Mouse (Mus musculus) cerebellum, adult 11 months (tissue): ENCODE data around the gene Klk8.

ENCODE experiments used
- DNase-seq: peaks from one replicate; pipeline ENCODE4 v3.0.0; 2022

Gene Klk8

DNA sequence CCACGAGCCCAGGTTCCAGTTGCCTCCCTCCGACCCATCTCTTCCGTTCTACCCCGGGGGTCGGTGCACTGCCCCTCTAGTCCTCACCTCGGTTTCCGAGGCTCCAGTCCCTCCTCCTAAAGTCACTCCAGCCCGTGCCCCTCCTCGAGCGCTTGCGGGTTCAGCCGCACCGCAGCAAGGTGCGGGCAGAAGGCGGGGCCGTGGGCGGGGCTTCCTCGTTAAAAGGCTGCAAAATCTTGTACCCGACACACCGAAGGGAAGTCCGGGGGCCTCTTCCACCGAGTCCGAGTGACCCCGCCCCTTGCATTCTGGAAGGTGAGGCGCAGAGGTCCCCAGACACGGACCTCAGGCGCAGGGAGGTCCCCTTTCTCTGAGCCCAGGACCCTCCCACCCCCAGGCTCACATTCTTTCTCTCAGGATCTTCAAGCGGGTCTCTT, at the start of gene Klk8:
TSS of gene Klk8 (plus strand) at position 245 of the 437 bp plus-strand sequence.
- DNase-seq = no peak

DNA sequence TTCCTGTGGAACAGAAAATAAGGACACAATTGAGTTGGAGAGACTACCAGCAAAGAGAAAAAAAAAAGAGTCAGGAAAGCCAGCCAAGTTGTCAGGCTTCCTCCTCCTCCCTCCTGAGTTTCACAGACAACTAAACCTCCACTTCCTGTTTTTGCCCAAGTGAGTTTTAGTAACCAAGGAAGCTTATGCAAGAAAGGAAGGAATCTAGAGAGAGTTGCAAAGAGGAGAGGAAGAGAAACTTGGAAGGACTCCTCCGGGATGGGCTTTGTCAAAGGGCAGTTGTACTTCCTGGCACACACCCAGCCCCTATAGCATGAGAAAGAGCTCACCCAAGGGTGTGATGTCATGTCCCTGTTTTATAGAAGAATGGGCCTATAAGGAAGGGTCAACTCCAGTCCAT, 49.6 kb upstream of the Klk8 start:
- no peak for DNase-seq

DNA sequence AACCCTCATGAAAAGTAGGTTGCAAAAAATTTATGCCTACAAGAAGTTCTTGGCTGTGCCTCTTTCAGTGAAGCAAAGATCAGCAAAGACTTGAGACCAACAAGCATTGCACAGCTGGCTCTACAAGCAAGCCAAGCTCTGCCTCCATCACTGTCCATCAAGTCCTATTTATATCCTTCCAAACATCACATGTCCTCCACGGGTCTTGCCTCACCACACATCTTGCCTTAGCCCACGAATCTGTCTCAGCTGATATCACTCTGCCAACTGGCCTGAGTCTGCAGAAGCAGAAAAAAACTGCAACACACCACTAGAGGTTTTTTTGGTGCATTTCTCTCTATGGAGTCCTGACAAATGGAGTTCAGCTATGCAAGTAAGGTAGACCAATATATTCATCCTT, 44.6 kb upstream of the Klk8 start:
- no peak for DNase-seq

DNA sequence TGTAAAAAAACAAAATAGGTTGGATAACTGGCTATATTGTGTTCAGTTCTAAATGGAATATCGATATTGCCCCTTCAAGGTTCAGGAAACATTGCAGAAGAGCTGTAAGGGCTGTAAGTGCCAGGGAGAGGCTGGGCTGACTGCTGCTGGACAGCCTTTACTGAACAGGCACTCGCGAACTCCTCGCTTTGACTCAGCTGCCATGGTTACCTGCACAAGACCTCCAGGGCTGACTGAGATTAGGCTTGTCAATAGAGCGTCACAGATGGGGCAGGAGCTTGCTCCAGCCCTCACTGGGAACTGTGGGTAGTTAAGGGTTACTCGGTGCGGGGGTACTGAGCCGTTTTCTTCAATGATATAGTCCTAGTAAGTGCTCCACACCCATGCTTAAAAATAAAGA, 30.9 kb upstream of the Klk8 start:
- no peak for DNase-seq

DNA sequence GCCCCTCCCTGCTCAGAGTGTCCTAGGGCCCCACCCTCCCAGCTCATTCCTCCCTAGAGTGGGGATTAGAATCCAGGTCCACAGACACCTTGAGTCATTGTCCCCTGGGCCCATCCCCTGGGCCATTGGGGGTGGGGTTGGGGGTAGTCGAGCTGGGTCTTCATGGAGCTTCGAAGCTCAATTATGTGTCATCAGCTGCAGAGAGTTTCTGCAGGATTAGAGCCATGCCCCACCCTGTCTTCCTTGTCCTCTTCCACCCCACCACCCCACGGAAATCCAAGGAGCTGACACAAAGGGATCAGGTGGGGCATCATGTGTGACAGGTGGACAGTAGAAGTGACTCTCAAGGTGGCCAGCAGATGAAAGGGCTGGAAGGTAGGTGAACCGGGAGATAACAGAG, 28.8 kb upstream of the Klk8 start, which contains the start of gene Klk12:
TSS of gene Klk12 (plus strand) at position 301 of the 400 bp plus-strand sequence.
- DNase-seq = no peak

DNA sequence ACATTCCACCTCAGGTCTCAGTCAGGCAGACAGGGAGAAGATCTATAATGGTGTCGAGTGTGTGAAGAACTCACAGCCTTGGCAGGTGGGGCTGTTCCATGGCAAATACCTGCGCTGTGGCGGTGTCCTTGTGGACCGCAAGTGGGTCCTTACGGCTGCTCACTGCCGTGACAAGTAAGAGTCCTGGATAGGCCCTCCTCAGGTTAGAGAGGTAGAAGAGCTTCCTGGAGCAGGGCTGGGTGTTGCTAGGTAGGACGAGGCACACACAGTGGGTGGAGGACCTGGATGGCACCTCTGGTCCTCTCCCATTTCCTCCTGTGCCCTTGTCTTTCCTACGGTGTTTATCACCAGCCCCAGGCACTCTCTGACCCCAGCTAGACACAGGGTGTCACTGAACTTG, 27.7 kb upstream of the Klk8 start:
- no peak for DNase-seq

DNA sequence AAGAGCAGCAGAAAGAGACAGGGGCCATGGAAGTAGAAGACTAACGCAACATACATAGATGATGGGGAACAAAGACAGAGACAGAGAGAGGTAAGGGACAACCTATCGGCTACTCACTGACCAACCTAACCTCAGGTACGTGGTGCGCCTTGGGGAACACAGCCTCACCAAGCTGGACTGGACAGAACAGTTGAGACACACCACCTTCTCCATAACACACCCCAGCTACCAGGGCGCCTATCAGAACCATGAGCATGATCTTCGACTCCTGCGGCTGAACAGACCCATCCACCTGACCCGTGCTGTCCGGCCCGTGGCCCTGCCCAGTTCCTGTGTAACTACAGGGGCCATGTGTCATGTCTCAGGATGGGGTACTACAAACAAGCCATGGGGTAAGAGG, 26.7 kb upstream of the Klk8 start:
- no peak for DNase-seq

DNA sequence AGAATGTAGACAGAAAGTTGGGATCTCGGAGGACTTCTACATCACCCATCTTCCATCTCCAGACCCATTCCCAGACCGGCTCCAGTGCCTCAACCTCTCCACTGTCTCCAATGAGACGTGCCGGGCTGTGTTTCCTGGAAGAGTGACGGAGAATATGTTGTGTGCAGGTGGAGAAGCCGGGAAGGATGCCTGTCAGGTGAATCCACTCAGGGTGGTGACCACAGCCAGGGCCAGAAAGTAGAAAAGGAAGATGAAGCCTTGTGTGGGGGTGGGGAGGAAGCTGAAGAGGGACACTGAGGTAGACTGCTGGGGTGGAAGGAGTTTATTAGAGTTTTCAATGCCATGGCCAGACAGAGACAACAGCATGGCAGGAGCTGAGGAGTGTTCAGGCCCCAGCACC, 25.5 kb upstream of the Klk8 start:
- no peak for DNase-seq

DNA sequence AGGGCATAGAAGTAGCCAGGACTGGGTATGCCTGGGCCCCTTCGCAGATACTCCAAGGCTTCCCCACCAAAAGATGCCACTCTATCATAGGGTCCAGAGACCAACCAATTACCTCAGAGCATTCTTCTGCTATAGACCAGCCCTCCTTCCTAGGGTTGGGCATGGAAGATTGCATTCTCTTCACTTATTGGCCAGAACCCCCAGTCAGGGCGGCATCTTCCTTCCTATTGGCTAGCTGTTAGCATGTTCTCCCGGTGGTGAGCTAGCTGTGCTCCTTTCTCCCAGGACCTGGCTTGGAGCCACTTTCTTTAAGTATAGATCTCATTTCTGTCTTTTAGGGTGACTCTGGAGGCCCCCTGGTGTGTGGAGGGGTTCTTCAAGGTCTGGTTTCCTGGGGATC, 24.5 kb upstream of the Klk8 start:
- DNase-seq = no peak

DNA sequence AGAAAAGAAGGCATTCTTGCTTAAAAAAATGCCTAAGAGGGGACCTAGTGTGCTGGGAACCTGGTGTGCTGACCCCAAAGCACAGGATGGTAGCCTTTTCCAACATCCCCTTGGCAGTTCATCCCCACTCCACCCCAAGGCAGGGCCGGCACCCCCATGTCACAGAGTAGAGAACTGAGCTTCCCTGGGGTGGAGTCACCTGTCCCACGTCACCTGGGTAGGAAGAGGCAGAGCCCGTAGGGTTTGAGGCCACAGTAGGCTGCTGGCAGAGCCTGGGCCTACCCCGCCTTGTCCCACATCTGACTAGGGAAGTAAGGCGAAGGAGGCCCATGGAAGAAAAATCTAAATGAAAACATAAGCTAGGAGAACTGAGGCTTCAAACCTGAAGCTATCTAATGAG, 23.0 kb upstream of the Klk8 start, which contains the start of gene Klk11:
TSS of gene Klk11 (plus strand) at position 241 of the 400 bp plus-strand sequence.
- no peak for DNase-seq

DNA sequence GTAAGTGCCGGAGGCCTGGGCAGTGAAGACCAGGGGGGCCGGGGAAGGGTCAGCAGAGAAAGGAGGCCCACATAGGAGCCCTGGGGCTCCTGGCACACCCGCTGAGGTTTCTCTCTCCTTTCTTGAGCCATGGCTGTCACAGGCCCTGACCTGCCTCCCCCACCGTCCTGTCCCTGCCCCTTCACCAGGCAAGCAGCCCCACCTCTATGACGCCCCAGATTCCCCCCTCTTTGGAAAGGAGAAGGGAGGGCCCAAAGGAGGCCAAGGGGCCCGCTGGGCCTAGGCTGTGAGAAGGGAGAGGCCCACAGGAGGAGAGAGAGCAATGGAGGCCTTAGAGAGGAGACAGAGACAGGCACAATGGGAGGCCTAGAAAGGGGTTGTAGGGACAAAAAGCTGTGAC, 22.6 kb upstream of the Klk8 start:
- no peak for DNase-seq

DNA sequence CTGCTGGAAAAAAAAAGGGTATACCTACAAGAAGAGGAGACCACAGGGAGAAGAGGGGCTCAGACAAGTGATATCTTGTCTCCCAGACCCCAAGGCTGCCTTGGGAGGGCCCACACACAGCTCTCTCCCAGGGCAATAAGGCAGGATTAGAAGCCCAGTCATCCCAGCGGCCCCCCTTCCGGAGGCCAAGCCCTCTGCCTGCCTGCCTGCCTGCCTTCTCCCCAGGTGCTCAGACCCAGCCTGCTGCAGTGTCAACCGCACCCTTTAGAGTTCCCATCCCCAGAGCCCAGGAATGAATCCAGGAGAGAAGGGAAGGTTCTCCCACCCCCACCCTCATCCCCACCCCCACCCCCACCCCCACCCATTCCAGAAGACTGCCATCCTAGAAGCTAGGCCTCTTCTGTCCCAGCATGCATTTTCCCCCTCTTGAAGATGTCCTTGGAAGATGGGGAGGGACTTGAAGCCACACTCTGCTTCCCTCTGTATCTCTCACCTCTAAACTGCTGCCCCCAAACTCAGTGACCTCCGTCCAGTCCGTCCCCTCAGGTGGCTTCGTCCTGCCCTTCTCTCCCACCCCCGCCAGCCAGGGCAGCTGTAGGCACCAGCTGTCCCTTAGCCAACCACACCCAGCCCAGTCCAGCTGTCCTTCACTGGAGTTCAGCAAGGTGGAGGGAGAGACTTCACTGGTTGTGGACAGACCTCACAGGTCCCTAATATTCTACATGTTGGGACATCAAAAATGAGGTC, 21.9 kb upstream of the Klk8 start:
- DNase-seq = no peak

DNA sequence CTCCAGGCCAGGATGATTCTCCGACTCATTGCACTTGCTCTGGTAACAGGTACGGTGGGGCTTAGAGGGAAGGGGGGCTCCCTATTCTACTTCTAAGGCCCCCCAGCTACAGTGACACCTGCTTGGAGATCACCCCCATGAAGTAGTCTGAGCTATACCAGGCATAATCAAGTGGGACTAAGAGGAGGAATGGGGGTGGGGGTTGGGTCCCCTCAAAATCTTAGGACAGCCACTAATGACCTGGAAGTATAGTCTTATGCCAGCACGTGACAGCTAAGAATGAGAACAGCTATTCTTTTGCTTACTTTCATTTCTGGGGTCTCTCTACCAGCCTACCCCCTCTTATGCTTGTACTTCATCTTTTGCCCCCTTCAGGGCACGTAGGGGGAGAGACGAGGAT, 20.9 kb upstream of the Klk8 start:
- DNase-seq = no peak

DNA sequence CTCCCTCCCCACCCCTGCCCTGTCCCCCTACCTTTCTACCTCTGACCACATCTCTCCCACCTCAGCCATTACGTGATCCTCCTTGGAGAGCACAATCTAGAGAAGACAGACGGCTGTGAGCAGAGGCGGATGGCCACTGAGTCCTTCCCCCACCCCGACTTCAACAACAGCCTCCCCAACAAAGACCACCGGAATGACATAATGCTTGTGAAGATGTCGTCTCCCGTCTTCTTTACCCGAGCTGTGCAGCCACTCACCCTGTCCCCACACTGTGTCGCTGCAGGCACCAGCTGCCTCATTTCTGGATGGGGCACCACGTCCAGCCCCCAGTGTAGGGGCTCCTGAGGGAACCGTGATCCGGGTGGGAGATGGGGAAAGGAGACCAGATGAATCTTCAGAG, 20.0 kb upstream of the Klk8 start:
- DNase-seq = no peak

DNA sequence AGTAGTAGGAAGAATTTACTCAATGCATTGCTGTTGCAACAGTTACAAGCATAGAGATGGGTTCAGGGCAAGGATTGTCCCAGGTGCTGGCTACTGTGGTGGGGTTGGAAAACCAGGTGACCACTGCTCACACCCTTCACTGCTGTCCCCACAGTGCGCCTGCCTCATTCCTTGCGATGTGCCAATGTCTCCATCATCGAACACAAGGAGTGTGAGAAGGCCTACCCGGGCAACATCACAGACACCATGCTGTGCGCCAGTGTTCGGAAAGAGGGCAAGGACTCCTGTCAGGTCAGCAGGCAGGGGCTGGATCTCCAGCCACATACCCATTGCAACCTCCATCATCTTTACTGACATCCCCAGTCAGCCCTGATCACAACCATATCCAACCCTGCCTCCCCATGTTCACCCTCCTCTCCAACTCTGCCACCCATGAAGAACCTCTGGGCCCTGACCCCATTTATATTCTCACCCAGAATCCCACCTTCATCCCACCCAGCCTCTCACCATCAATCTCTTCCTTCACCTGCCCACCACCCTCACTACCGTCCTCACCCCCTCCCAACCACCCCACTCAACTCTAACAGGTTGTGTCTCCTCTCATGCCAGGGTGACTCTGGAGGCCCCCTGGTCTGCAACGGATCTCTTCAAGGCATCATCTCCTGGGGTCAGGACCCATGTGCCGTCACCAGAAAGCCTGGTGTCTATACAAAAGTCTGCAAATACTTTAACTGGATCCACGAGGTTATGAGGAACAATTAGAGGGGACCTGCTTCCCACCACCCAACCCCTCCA, 19.0 kb upstream of the Klk8 start:
- no peak for DNase-seq

DNA sequence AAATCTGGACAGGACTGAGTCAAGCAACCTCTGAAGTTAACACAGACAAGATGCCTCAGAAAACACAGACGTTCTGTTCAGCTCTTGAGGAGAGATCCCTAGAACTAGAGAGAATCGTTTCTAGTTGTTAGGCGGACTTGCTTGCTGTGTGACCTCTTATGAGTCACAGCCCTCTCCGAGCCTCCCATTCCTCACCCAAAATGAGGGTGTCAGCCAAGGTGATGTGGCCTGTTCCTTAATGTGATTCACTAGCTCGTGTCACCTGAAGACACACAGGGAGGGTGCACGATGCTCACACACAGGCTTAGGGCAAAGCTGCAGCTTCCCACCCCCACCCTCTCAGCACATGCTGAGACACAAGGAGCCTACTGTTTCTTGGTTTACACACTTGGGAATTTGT, 17.1 kb upstream of the Klk8 start:
- DNase-seq = no peak

DNA sequence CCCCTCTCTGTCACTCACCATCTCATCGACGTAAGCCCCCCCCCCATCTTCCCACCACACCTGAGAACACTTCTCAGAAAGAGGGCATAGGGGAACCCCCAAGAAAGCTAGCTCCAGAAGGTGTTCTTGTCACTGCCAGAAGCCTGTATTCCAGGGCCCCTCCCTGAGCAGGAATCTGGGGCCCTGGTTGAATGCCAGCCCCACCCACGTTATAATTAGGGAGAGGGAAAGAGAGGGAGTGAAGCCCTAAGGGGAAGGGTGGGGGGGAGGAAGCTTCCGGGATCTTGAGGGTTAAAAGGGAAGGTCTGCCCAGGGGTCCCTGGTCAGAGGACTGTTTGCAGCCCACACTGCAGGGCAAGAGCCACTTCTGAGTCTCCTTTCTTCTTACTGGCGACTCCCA, 16.6 kb upstream of the Klk8 start, which contains the start of gene Klk10:
TSS of gene Klk10 (plus strand) at position 290 of the 400 bp plus-strand sequence.
- DNase-seq = no peak

DNA sequence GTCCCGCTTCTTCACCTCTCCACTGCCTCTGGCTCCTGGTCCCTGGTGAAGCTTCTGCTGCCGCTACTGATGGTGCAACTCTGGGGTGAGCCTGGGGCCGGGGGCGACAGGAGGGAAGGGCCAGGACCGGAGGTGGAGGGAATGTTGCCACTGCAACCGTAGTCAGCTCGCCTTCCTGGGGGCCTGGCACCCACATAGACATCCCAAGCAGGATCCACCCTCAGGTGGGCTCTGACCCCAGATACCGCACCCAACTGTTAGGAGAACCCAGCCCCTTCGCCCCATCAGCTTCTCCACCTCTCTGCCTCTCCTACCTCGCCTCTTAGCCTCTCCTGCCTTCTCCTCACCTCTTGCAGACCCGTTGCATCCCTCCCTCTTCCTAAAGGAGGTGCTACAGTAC, 15.8 kb upstream of the Klk8 start:
- DNase-seq = no peak

DNA sequence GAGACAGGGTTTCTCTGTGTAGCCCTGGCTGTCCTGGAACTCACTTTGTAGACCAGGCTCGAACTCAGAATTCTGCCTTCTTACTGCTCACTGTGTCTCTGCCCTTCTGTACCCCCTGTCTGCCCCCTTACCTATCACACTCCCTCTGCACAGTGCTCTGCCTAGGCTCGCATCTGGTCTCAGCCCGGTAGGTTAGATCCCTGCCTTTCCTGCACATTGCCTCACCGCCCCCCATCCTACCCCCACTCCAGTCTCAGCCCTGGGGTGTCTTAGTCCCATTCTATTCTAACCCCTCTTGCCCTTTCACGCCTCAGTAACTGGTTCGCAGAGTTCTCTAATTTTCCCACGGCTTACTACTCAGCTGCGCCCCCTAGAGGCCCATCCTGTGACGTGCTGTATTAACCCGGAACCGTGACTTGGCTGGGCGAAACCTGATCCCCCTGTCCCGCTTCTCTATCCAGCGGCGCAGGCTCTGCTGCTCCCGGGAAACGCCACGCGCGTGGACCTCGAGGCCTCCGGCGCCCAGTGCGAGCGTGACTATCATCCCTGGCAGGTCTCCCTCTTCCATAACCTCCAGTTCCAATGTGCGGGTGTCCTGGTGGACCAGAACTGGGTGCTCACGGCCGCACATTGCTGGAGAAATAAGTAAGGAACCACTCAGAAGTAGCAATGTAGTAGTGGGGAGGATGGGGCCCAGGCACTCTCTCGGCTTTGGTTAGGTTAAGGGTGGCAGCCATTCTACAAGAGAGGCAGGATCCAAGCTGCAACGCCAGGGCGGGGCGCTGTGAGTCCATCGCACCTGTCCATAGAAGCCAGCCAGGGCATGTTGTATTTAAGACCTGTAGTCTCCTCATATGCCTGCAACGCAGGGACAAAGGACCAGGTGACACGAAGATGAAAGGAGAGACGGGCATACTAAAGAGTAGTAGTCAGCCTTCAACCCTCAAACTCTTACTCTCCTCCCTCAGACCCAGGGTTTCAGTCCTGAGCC, 14.8 kb upstream of the Klk8 start:
- peak; percentile 12 for DNase-seq

DNA sequence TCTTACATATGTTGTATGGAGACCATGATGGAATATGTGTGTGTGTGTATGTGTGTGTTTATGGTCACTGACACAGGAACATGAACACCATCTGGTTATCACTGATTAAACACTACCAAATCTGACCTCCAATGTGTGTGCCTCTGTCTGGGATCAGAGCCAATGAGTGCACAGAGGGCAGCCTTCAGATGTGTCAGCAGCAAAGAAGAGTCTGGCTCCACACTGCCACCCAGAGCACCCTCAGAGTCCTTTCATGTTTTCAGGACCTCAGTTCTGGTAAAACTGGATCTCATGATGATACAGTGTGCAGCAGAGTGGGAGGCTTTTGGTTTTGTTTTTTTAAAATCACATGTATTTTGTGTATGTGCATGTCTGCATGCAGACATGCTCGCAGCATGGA, 12.1 kb upstream of the Klk8 start:
- no peak for DNase-seq

DNA sequence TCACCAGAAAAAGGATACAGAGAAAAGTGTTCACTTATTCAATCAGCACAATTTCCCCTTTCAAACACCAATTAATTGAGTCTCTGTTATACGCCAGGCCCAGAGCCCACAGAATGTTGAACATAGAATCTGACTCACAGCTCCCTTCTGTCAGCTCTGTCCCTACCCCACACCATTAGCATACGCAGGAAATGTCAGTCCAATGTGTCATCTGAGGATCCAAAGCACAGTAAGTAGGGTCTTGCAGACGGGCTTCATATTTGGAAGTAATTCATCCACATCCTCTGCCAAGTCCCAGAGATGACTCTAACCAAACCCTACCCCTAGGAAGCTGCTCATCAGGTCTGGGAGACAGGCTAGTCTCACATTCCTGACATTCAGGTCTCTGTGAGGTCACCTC, 9.3 kb upstream of the Klk8 start:
- DNase-seq = no peak

DNA sequence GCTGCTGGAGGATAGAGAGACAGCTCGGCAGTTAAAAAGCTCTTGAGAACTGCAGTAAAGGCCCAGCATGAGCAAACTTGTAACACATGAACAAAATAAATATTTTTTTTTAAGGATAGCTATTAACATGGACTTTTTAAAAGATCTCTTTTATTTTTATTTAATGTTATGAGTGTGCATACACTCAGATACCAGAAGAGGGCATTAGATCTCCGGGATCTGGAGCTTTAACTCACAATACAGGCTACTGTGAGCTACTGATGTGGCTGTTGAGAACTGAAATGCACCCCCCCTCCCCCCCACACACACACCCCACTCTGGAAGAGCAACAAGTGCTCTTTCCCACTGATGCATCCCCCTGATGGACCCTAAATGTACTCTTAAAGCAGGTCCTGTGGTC, 8.1 kb upstream of the Klk8 start:
- DNase-seq = no peak

DNA sequence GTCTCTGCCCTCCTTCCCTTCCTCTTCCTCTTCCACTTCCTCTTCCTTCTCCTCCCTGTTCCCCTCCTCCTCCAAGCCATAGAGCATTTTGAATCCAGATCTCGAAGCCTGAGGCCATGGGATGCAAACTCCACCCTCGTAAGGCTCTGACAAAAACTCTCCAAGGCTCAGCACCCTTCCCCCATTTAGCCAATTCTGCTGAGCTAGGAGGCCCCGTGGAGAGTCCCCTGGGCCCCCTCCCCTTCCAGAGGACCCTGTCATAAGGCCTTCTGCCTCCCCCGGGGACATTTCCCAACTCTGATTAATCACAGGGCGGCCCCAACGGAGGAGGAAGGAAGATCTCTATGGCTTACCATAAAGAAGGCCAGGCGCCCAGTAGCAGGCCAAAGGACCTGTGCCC, 5.8 kb upstream of the Klk8 start, which contains the start of gene Klk9:
TSS of gene Klk9 (plus strand) at position 301 of the 400 bp plus-strand sequence.
- no peak for DNase-seq
